Mouse (Mus musculus) CD4-positive helper T cell, adult 2 months (primary cell): ENCODE results near the gene Kcnk10.
A peak's percentile ranks its signal among the peaks of the same experiment; 100 is the strongest.

Source experiments
- DNase-seq: peaks from one replicate; pipeline ENCODE4 v3.0.0-alpha.2; 2012; ENCODE audit warnings: low read depth, missing footprints, low spot score

Gene Kcnk10

DNA sequence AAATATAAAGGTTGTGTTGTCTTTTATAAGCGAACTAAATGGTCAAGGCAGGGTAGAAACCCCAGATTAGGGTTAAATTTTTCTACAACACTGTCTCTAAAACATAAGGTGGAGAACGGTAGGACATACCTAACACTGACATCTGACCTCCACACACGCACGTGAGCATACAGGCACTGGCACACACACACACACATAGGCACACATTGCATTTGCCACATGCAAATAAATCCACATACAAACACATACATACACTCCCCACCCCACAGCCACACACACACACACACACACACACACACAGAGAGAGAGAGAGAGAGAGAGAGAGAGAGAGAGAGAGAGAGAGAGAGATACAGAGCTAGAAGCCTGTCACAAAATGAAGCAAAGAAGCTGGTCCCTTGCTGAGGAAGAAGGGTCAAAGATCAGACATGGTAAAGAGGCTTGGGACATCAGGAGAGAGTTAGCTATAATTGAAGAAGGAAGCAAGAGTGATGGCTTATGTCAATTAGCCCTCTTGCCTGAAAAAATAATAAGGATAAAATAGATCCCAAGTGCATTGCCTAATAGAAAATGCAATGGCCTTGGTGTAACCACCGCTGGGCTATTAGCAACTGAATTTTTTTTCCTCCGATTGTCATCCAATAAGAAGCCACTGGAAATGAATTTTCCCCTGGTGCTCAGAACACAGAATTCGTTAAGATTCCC is 58.1 kb downstream of the Kcnk10 start:
- no peak for DNase-seq

DNA sequence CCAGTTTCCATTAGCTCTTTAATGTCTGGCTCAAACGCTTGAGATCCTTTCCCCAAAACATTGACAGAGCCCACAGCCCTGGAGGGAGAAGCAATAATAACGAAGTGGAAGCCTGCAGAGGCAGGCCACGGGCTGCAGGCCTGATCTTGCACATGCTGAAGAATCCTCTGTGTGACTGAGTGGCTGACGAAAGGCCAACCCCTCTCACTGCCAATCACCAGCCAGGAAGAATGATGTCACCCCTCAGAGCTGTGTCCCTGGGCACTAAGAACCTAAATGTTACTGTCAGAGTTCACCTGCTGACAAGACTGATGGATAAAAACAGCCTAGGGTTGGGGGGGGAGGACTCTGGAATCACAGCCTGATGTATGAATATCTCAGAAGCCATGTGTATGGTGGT is 72.5 kb downstream of the Kcnk10 start:
- no peak for DNase-seq

DNA sequence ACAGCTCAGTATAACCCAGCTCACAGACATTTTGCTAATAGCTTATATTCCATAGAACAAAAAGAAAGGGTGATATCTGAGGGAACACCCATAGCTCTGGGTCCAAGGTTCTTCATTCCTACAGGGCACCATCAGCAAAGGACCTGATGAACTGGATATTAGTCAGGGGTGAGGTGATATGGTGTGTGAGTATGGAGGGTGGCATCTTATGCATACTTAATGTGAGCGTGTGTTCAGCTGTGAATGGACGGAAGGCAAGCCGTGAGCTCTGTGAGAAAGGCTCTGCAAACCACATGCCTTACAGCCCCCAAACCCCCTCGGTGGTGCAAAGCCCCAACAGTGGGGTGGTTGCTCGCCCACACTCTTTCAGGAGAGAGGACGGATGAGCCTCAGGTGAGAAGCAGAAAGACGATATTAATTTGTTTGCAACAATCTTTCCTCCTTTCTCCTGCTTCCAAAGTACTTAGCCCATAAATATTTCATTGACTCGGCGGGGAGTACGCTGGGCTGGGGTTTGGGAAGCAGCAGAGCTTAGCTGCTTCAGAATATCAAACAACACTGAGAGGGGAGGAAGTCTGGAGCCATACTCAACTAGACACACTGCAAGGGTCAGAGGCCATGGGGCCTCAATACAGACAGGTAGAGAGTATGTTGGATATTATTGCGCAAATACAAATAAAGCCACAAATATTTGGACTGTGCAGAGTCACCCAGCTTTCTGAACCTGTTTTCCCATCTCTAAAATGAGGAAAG is 76.4 kb downstream of the Kcnk10 start:
- DNase-seq, result no peak

DNA sequence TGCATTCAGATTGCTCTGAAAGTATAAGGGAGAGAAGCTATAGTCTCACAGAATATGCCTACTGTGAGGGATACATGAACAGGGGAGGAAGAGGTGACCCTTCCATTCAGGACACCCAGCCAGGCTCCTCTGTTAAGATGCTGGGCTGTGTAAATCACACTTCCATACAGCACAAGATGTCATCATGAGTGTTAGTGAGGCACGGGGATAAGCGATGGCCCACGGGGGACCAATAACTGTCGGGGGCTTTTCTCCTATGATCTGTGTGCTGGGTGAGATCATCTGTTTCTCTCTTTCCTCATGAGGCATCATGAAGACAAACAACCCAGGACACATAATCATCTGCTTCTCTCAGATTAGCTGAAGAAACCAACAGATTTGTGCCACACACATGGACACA is 77.1 kb downstream of the Kcnk10 start:
- DNase-seq, result no peak

DNA sequence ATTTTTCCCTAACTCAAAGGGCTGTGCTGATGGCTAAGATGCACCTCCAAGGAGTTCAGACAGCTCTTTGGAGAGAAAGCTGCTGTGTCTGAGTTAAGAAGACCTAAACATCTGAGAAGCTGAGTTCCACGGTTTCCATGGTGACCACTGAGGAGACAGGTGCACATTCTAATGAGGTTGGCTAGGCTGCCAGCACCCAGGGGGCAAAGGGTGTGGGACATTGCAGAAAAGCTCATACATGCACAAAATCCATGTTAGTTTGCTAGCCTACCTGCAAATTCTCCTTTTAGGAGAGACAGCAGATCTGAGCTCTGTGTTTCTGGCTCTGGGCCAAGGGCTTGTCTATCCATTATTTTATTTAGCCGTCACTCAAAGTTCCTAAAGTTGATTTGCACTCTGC is 96.7 kb downstream of the Kcnk10 start:
- DNase-seq, result no peak

DNA sequence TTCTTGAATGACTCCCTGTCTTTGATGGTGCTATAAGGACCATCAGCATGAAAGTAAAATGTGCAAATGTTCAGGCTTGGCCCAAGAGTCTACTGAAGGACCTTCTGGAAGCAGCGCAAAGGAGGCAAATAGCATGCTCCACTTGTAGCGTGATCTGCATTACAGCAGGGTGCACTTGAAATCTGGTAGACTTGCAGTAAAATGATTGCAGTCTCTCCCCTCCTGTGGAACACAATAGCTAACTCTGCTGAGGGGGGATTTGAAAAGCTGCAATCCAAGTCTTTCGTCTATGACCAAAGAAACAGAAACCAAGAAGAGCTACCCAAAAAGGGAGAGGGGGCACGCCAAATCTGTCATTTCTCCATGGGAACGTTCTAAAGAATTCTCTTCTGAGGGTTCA is 97.1 kb downstream of the Kcnk10 start:
- DNase-seq, result no peak

DNA sequence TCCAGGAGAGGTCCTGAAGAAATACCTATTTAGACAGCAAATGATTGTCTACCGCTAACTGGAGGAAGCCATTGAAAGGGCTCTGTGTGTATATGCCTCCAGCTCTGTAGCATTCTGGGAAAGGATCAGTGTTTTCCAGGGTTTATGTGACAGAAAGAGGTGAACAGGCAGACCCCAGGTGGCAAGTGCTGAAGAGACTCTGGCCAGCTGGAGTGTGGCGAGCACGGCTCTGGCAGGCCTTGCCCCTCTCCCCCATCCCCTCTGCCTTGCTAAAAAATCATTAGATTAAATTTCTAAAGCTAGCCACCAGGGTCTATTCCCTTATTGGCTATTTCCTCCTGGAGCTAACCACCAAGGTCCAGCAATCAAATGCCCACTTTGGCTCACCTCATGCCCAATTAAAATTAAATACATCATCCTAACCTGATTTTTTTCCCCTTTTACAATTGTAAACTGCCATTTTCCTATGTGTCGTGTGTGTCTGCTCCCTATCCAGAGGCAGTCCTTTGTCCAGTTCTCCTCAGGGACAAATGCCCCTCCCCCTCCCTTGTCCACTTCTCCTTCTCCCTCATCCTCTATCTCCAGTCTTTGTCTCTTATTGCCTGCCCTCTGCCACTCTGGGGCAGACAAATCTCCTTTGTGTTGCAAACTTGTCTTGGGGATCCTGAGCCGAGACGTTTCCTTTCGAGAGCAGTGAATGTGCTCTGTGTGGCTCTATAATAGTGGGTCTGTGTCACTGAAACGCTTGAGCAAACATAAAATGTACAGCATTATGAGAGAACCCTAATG is 100.2 kb downstream of the Kcnk10 start:
- no peak for DNase-seq

DNA sequence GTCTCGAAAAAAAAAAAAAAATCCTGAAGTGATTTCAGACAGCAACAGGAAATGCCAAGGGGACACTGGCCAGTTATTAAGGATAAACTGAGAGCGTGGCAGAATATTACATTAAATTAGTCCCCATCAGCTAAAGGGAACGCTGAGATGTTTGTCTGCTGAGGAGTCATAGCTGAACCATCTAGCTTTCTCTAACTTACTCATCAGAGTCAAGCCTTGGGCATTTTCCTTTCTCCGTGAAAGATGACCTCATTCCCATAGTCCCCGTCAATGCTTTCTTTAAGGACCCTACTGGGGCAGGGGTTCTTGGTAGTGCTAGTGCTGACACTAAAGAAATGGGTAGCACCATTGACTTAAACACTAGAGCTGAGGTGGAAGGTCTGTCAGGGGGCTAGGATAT is 106.9 kb downstream of the Kcnk10 start:
- DNase-seq, result no peak

DNA sequence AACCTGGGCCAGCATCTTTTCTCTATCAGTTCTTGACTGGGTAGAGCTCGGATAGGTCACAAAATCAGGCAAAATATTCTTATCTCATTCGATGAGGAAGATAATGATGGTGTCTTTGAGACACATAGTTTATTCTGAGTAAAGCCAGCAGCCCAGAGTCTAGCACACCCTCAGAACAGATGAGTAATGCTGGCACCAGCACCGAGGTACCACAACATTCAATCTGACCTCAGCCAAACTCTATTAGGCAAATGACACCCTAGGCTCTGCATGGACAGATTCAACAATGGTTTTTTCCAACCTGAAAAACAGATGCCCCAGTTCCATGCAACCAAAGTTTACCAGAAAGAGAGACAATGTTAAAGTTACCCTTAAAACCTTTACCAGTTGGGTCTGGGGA is 108.0 kb downstream of the Kcnk10 start:
- DNase-seq, result no peak

DNA sequence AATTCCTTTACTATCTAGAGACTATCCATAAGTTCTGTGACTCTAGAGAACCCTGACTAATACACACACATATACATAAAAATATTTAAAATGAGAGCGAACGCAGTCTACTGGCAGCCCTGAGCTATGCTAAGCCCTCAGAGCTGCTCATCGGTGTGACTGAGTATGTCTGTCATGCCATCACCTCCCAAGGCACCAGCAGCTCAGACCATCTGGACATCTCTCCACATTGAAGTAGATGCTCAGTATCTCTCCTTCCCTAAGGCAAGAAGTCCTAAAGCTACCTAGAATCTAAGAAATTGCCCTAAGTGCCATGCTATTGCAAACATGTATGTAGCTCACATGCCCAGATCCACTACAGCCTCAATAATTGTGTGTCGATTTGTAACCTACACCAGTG is 110.3 kb downstream of the Kcnk10 start:
- no peak for DNase-seq

DNA sequence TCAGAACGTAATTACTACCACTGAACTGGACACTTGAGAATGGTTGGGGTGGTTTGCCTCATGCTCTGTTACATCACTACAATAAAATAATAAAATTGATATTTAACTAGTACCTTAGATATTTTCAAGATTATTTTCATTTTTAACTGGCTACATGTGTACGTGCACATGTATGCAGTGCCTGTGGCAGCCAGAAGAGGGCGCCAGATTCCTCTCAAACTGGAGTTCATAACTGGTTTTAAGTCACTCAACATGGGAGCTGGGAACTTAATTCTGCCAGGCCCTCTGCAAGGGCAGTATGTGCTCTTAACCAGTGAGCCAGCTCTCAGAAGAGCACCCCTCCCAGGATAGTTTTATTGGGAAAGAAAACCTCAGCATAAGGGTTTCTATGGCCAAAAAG is 118.2 kb downstream of the Kcnk10 start:
- no peak for DNase-seq

DNA sequence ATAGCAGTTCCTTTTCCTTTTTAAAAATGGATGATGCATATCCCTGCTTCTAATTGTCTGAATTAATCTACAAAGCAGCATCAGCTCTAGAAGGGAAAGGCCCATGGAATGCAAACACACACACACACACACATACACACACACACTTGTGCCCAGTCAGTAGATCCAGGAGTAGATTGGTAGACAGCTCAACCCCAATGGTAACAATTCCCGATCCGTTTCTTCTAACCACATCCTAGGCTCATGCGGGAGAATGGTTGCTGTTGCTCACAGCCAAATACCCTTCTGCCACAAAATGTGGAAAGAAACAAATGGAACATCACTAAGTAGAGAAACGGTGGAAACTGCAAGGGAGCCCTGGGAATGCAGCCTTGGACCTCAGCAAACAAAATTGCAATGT is 119.2 kb downstream of the Kcnk10 start:
- no peak for DNase-seq

DNA sequence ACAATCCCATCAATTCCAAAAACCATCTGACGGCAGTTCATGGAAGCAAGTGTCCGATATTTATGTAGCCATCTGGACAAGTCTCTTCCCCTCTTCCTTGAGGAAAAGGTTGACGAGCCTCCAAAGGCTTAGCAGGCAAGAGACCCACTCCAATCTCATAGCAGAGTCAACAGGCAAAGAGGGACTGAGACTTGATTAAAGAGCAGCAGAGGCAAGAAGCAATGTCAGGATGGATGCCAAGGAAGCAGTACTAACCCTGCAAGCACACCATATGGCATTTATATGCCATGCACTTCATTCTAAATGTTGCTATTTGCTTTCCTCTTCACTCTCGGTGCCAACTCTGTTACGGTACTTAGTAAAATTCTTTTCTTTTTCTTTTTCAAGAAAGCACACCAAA is 119.6 kb downstream of the Kcnk10 start:
- no peak for DNase-seq

DNA sequence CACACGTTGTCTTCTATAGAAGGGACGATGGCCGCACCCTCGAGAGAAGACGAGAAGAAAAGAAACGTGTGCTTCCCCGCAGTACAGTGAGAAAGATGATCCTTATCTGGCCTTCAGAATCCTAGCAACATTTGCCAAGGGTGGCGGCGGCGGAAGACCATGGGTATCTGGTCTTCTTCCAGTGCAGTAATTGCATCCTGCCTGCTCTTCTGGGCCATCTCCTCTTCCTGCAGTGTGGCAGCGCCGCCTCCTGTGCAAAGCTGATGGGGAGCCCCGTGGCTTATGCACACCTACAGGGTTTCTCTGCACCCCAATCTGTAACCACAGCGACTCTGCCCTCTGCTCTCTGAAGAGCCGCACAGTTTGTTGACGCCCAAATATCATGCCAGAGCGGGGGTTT is 124.9 kb downstream of the Kcnk10 start:
- DNase-seq, result peak; percentile 21

DNA sequence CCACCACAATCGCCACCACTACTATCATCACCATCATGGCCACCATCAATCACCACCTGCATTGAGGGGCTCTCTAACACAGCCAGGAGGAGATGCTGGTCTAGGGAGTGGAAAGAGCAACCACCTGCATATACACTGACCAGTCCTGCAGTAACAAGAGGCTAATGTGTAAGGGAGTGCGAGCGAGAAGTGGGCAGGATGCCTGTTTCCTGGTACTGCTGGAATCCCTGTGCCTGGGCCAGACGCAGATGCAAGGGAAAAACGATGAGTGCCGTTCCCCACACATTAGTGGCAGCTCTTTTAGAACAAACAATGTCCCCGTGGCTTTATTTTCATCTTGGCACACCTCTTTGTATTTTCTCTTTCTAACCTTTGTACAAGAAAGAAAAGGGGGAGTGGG is 125.5 kb downstream of the Kcnk10 start:
- no peak for DNase-seq

DNA sequence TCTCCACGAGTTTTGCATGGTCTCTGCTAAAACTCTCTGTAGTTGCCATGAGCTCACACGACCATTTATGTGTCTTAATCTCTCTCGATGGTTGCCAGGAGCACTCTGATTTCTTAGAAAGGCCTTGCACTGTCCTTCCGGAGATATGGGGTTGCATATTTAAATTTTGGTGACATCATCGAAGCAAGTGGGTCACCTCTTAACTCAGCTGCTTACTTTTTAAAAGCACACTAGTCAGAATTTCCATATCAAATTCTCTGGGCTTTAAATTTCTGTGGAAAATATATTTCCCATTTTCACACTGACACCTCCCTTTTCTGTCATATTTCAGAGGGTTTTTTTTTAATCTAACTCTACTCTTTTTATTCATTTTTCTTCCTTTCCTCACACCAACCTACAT is 132.5 kb downstream of the Kcnk10 start:
- peak; percentile 16 for DNase-seq

DNA sequence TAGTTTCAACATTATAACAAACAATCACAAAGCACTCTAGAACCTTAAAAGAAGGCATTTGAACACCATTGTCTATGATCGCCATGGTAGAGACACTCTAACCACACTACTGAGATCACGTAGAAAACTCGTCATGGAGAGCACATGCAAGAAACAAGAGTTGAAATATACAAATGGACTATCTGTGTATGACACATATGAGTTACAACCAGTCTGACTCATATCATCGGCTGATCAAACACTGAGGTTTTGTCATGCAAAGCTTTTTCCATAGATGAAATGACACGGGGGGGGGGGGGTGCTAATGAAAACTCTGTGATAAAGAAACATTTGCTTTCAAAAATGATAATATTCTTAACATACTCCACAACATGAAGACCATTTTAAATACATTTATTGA is 133.2 kb downstream of the Kcnk10 start:
- DNase-seq, result peak; percentile 34

DNA sequence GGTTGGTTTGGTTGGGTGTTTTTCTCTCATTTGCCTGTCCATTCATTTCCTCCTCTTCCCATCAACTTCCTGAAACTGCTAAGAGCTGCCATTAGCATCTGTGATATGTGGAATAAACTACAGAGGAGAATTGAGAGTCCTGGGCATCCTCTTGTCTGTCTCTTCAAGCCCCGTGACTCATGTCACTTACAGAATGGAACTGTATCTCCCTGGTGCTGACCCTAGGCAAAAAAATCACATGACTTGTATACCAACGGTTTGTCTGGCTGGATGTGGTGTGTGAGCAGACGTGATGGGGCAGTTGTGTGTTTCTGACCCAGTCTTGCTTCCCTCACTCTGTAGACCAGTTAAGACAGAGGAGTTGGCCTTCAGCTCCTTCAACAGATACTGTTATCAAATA is 134.4 kb downstream of the Kcnk10 start:
- no peak for DNase-seq

DNA sequence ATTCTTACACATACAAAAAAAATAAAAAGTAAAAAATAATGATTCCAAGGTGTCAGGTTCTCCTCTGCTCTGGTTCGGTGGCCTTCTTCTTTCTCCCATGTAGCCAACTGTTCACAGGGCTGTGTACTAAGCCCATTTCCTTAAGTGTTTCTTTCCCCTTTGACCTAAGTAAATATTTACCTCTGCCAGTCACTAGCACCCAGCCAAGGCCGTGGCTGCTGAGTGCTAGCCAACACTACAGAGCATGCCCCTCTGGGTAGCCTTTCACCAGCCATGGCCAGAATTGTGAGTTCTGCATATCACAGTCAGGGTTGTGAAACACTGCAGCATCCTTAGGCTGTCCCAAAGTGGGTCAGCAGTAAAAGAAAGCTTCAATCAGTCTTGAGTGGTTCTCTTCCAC is 140.0 kb downstream of the Kcnk10 start:
- DNase-seq, result no peak

DNA sequence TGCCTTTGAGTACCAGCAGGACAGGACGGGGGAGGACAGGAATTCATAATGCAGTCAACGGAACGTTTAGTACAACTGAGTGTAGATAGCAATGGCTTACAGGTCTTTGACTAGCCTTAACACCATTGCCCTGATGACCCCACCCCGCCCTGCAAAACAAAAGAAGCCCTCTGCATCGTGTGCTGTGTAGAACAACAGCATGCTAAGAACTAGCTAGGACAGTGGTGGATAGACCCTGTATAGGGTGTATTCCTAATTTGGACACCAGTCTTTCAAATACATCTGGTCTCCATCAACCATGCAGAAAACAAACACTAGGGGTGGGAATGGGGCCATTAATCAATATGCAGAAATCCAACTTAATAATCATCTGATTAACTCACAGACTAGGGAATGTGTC is 147.4 kb downstream of the Kcnk10 start:
- DNase-seq, result no peak

DNA sequence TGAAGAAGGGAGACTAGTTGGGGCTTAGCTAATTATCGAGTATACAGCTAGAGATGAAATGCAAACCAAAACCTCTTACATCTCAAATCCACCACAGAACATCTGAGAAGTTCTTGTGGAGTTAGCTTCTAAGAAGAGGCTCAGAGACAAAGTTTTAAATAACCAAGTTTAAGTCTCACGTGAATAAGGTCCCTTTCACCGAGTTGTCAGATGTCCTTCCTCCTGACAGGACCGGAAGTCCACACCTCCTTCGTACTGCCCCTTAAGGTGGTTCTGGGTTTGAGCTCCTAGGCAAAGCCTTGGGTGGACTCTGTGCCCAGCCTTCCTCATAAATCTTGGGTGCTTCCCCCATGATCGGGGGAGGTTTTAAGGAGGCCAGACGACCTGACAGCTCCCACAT is 156.8 kb downstream of the Kcnk10 start:
- DNase-seq, result no peak

DNA sequence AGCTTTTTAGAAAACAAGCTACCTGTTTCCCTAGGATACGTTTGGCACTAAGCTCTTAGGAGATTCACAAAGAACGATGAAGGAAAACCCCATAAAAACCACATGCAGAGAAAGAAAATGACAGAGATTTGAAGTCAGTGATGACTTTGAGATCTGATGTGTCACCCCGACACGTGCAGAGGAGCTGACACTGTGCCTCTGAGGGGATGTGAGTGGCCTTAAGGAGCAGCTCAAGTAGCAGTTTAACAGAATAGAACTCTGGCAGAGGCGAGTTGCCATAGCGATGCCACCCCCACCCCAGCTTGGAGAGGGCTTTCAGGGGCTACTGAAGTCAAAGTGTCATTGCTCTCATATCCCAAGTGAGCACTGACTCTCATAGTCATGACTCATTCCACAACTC is 158.3 kb downstream of the Kcnk10 start:
- no peak for DNase-seq

DNA sequence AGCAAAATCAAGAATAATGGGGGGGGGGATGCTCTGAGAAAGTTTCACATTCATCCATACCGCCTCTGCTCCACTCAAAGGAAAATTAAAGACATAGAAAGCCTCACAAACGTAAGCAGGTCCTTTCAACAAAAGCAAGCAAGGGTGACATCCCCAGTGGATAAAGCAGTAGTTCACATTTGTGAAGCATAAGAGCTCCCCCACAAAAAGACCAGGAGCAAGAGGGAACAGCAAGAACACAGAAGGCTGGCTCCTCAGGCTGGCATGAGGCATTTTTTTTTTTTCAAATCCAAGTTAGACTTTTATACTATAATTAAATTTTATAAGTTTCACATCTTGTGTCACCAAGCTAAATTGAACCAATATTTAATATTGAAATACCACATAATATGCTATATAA is 168.5 kb downstream of the Kcnk10 start:
- DNase-seq, result no peak
